Mouse (Mus musculus): Measurements from ENCODE around the gene Hist1h1d. TPM values are rescaled to one million over a fixed set of nuclear protein-coding genes. Genes with fewer than 3 reads are reported as not detected.
A peak's percentile ranks its signal among the peaks of the same experiment; 100 is the strongest.
"Not testable (repeated sequence)": the region's sequence is repeated elsewhere in the genome, so short reads cannot be mapped to it uniquely, and the experiment has no call there.

Gene Hist1h1d
- polyA plus RNA-seq, 1 experiment from 2014 or later = 0.64 TPM

GRCm38 (mm10) chr13:23551146-23551834 lies 1.8 kb upstream of the Hist1h1d start, which contains the start of gene Hist1h4f:
Gene Hist1h4f, minus strand, starts transcription at chr13:23551648.
- H3K4me1 ChIP-seq (replicated peaks; ENCODE audit: control insufficient read depth, insufficient read depth, low read length) = peaks cover 12% of the 10 kb centered on the region
- ATAC-seq (replicated peaks; ENCODE audit: low FRiP score, low TSS enrichment, low read depth) = peak; percentile 83
- under 1% methylated on average over 42 of the region's 47 CpGs for WGBS

GRCm38 (mm10) chr13:23551931-23552914 lies 839 bp upstream of the Hist1h1d start:
- Histone ChIP-seq H3K4me2 (ENCODE audit: low read length) (peak overlapping the region; percentile 72), H3K9me3 (ENCODE audit: control insufficient read depth, low read length) (no peaks in the 10 kb centered on the region), H3K27ac (ENCODE audit: low read depth) (peak overlapping the region; percentile 94), H3K4me3 (ENCODE audit: low read depth, low read length) (peak overlapping the region; percentile 17; the same call in 1 of the 2 replicates), H3K9ac (ENCODE audit: low read length) (peak overlapping the region; percentile 71), H3K4me1 (replicated peaks; ENCODE audit: control insufficient read depth, insufficient read depth, low read length) (peaks cover 16% of the 10 kb centered on the region), H3K27me3 (replicated peaks; ENCODE audit: control insufficient read depth, insufficient read depth, low read length) (no peaks in the 10 kb centered on the region), H3K36me3 (ENCODE audit: control insufficient read depth, insufficient read depth, low read length) (no peaks in the 10 kb centered on the region)
- DNase-seq (ENCODE audit: low spot score) (no peak), ATAC-seq (replicated peaks; ENCODE audit: low FRiP score, low TSS enrichment, low read depth) (no peak)
- 49% methylated on average over 8 of the region's 8 CpGs for WGBS

More at GRCm38 (mm10) chr13:23551146-23551834, 1.8 kb upstream of the Hist1h1d start, which contains the start of gene Hist1h4f:
- Histone ChIP-seq H3K4me2 (ENCODE audit: low read length) (peak within 1 kb of the TSS; percentile 72), H3K9ac (ENCODE audit: low read length) (peak within 1 kb of the TSS; percentile 71), H3K4me3 (ENCODE audit: low read depth, low read length) (peak within 1 kb of the TSS; percentile 42), H3K27ac (ENCODE audit: low read depth) (peak within 1 kb of the TSS; percentile 94)
- DNase-seq (ENCODE audit: low spot score) = peak; percentile 99
- not testable (repeated sequence) for H3K27me3 ChIP-seq (replicated peaks; ENCODE audit: control insufficient read depth, insufficient read depth, low read length); H3K36me3 ChIP-seq (ENCODE audit: control insufficient read depth, insufficient read depth, low read length); H3K9me3 ChIP-seq (ENCODE audit: control insufficient read depth, low read length)

GRCm38 (mm10) chr13:23554393-23554792 lies 1.3 kb downstream of the Hist1h1d start:
- 22% methylated on average over 9 of the region's 9 CpGs for WGBS
- no peaks in the 10 kb centered on the region for H3K9me3 ChIP-seq (ENCODE audit: control insufficient read depth, low read length)

GRCm38 (mm10) chr13:23554925-23555838 lies 2.1 kb downstream of the Hist1h1d start:
- Histone ChIP-seq H3K4me3 (ENCODE audit: low read depth, low read length) (peak overlapping the region; percentile 71), H3K27me3 (replicated peaks; ENCODE audit: control insufficient read depth, insufficient read depth, low read length) (no peaks in the 10 kb centered on the region), H3K27ac (ENCODE audit: low read depth) (peak overlapping the region; percentile 100), H3K4me1 (replicated peaks; ENCODE audit: control insufficient read depth, insufficient read depth, low read length) (peaks cover 16% of the 10 kb centered on the region), H3K9me3 (ENCODE audit: control insufficient read depth, low read length) (no peaks in the 10 kb centered on the region), H3K36me3 (ENCODE audit: control insufficient read depth, insufficient read depth, low read length) (no peaks in the 10 kb centered on the region), H3K4me2 (ENCODE audit: low read length) (peak overlapping the region; percentile 93), H3K9ac (ENCODE audit: low read length) (peak overlapping the region; percentile 96)
- under 1% methylated on average over 53 of the region's 54 CpGs for WGBS
- ATAC-seq (replicated peaks; ENCODE audit: low FRiP score, low TSS enrichment, low read depth) = peak; percentile 86
- DNase-seq (ENCODE audit: low spot score) = peak; percentile 93

More at GRCm38 (mm10) chr13:23554393-23554792, 1.3 kb downstream of the Hist1h1d start:
- Histone ChIP-seq H3K9ac (ENCODE audit: low read length) (peak overlapping the region; percentile 96), H3K4me2 (ENCODE audit: low read length) (peak overlapping the region; percentile 93), H3K36me3 (ENCODE audit: control insufficient read depth, insufficient read depth, low read length) (no peaks in the 10 kb centered on the region), H3K4me1 (replicated peaks; ENCODE audit: control insufficient read depth, insufficient read depth, low read length) (peaks cover 16% of the 10 kb centered on the region), H3K4me3 (ENCODE audit: low read depth, low read length) (peak overlapping the region; percentile 71), H3K27me3 (replicated peaks; ENCODE audit: control insufficient read depth, insufficient read depth, low read length) (no peaks in the 10 kb centered on the region), H3K27ac (ENCODE audit: low read depth) (peak overlapping the region; percentile 100)
- no peak for DNase-seq (ENCODE audit: low spot score)
- ATAC-seq (replicated peaks; ENCODE audit: low FRiP score, low TSS enrichment, low read depth) = no peak

GRCm38 (mm10) chr13:23555839-23556416 lies 2.9 kb downstream of the Hist1h1d start:
- 1% methylated on average over 18 of the region's 18 CpGs for WGBS
- H3K27me3 ChIP-seq (replicated peaks; ENCODE audit: control insufficient read depth, insufficient read depth, low read length) = no peaks in the 10 kb centered on the region

GRCm38 (mm10) chr13:23556906-23557305 lies 3.8 kb downstream of the Hist1h1d start:
- peak overlapping the region; percentile 71; the same call in 1 of the 2 replicates for H3K4me3 ChIP-seq (ENCODE audit: low read depth, low read length)
- ATAC-seq (replicated peaks; ENCODE audit: low FRiP score, low TSS enrichment, low read depth) (no peak), DNase-seq (ENCODE audit: low spot score) (no peak)
- H3K27me3 ChIP-seq (replicated peaks; ENCODE audit: control insufficient read depth, insufficient read depth, low read length) = no peaks in the 10 kb centered on the region
- H3K9me3 ChIP-seq (ENCODE audit: control insufficient read depth, low read length) = no peaks in the 10 kb centered on the region
- H3K4me1 ChIP-seq (replicated peaks; ENCODE audit: control insufficient read depth, insufficient read depth, low read length) = peaks cover 12% of the 10 kb centered on the region
- peak overlapping the region; percentile 100 for H3K27ac ChIP-seq (ENCODE audit: low read depth)
- 68% methylated on average over 3 of the region's 3 CpGs for WGBS
- no peak overlapping the region for H3K9ac ChIP-seq (ENCODE audit: low read length)
- H3K36me3 ChIP-seq (ENCODE audit: control insufficient read depth, insufficient read depth, low read length) = no peaks in the 10 kb centered on the region
- peak overlapping the region; percentile 93 for H3K4me2 ChIP-seq (ENCODE audit: low read length)

More at GRCm38 (mm10) chr13:23555839-23556416, 2.9 kb downstream of the Hist1h1d start:
- no peaks in the 10 kb centered on the region for H3K9me3 ChIP-seq (ENCODE audit: control insufficient read depth, low read length)
- peaks cover 15% of the 10 kb centered on the region for H3K4me1 ChIP-seq (replicated peaks; ENCODE audit: control insufficient read depth, insufficient read depth, low read length)
- DNase-seq (ENCODE audit: low spot score) (peak; percentile 88), ATAC-seq (replicated peaks; ENCODE audit: low FRiP score, low TSS enrichment, low read depth) (peak; percentile 77)
- peak overlapping the region; percentile 71 for H3K4me3 ChIP-seq (ENCODE audit: low read depth, low read length)
- no peaks in the 10 kb centered on the region for H3K36me3 ChIP-seq (ENCODE audit: control insufficient read depth, insufficient read depth, low read length)
- peak overlapping the region; percentile 96 for H3K9ac ChIP-seq (ENCODE audit: low read length)
- peak overlapping the region; percentile 100 for H3K27ac ChIP-seq (ENCODE audit: low read depth)
- peak overlapping the region; percentile 93 for H3K4me2 ChIP-seq (ENCODE audit: low read length)

GRCm38 (mm10) chr13:23560699-23561098 lies 7.6 kb downstream of the Hist1h1d start:
- H3K4me3 ChIP-seq (ENCODE audit: low read depth, low read length); H3K36me3 ChIP-seq (ENCODE audit: control insufficient read depth, insufficient read depth, low read length); H3K27me3 ChIP-seq (replicated peaks; ENCODE audit: control insufficient read depth, insufficient read depth, low read length); ATAC-seq (replicated peaks; ENCODE audit: low FRiP score, low TSS enrichment, low read depth); H3K9me3 ChIP-seq (ENCODE audit: control insufficient read depth, low read length); H3K4me2 ChIP-seq (ENCODE audit: low read length); H3K4me1 ChIP-seq (replicated peaks; ENCODE audit: control insufficient read depth, insufficient read depth, low read length); DNase-seq (ENCODE audit: low spot score): not testable (repeated sequence)
- Histone ChIP-seq H3K9ac (ENCODE audit: low read length) (0 out of 2 replicates have a peak overlapping the region, but pooled peaks have one; percentile 10), H3K27ac (ENCODE audit: low read depth) (peak overlapping the region; percentile 12; the same call in 1 of the 2 replicates)
- 28% methylated on average over 2 of the region's 2 CpGs for WGBS

All from intestine, embryonic 14.5 days (tissue).